Mouse (Mus musculus) mature B cell (primary cell): Measurements from ENCODE around the gene Mrpl52.

Experiments
- in situ Hi-C: fragments of 300-500 bp; cut with MboI; formaldehyde crosslinking; loops from 2 replicates; pipeline ENCODE4 v1.14.3; 2019

The Mrpl52 gene

GRCm38 (mm10) chr14:54432837-54433830 lies 6.4 kb downstream of the Mrpl52 start:
- in situ Hi-C loops: loop anchor here (25.0 kb wide), 1 partner anchor 196 kb away; no protein-coding TSS in a partner anchor

- in situ Hi-C loops: loop anchor here (25.0 kb wide), 1 partner anchor 197 kb away; no protein-coding TSS in a partner anchor
Measured at GRCm38 (mm10) chr14:54433941-54434531, 7.3 kb downstream of the Mrpl52 start.

- in situ Hi-C loops: loop anchor here (25.0 kb wide), 1 partner anchor 198 kb away; no protein-coding TSS in a partner anchor
Measured at GRCm38 (mm10) chr14:54435194-54435918, 8.6 kb downstream of the Mrpl52 start.

GRCm38 (mm10) chr14:54439155-54439554 lies 12.4 kb downstream of the Mrpl52 start:
- in situ Hi-C loops: loop anchor here (25.0 kb wide), 1 partner anchor 202 kb away; no protein-coding TSS in a partner anchor

GRCm38 (mm10) chr14:54439610-54440009 lies 12.9 kb downstream of the Mrpl52 start:
- in situ Hi-C loops: loop anchor here (25.0 kb wide), 1 partner anchor 202 kb away; no protein-coding TSS in a partner anchor

GRCm38 (mm10) chr14:54440538-54440937 lies 13.8 kb downstream of the Mrpl52 start:
- in situ Hi-C loops: loop anchor here (25.0 kb wide), 1 partner anchor 203 kb away; no protein-coding TSS in a partner anchor

GRCm38 (mm10) chr14:54441365-54441764 lies 14.7 kb downstream of the Mrpl52 start:
- in situ Hi-C loops: loop anchor here (25.0 kb wide), 1 partner anchor 204 kb away; no protein-coding TSS in a partner anchor

- in situ Hi-C loops: loop anchor here (25.0 kb wide), 1 partner anchor 205 kb away; no protein-coding TSS in a partner anchor
Measured at GRCm38 (mm10) chr14:54442548-54442947, 15.8 kb downstream of the Mrpl52 start.

GRCm38 (mm10) chr14:54443196-54443595 lies 16.5 kb downstream of the Mrpl52 start:
- in situ Hi-C loops: loop anchor here (25.0 kb wide), 1 partner anchor 206 kb away; no protein-coding TSS in a partner anchor

- in situ Hi-C loops: loop anchor here (25.0 kb wide), 1 partner anchor 207 kb away; no protein-coding TSS in a partner anchor
Measured at GRCm38 (mm10) chr14:54443712-54444618, 17.3 kb downstream of the Mrpl52 start.

GRCm38 (mm10) chr14:54445476-54445875 lies 18.8 kb downstream of the Mrpl52 start:
- in situ Hi-C loops: loop anchor here (25.0 kb wide), 1 partner anchor 208 kb away; no protein-coding TSS in a partner anchor

- in situ Hi-C loops: loop anchor here (25.0 kb wide), 1 partner anchor 391 kb away; no protein-coding TSS in a partner anchor
Measured at GRCm38 (mm10) chr14:54453566-54453965, 26.9 kb downstream of the Mrpl52 start.

- in situ Hi-C loops: loop anchor here (25.0 kb wide), 1 partner anchor 393 kb away; no protein-coding TSS in a partner anchor
Measured at GRCm38 (mm10) chr14:54454669-54455528, 28.2 kb downstream of the Mrpl52 start.

GRCm38 (mm10) chr14:54457907-54458569 lies 31.3 kb downstream of the Mrpl52 start:
- in situ Hi-C loops: loop anchor here (25.0 kb wide), 1 partner anchor 396 kb away; no protein-coding TSS in a partner anchor

- in situ Hi-C loops: loop anchor here (25.0 kb wide), 1 partner anchor 400 kb away; no protein-coding TSS in a partner anchor
Measured at GRCm38 (mm10) chr14:54462146-54462545, 35.4 kb downstream of the Mrpl52 start.

- in situ Hi-C loops: loop anchor here (25.0 kb wide), 1 partner anchor 401 kb away; no protein-coding TSS in a partner anchor
Measured at GRCm38 (mm10) chr14:54463108-54463958, 36.6 kb downstream of the Mrpl52 start.

GRCm38 (mm10) chr14:54463959-54464292 lies 37.2 kb downstream of the Mrpl52 start, which contains the start of gene Lrp10:
Gene Lrp10 (plus strand): TSS chr14:54464137.
- in situ Hi-C loops: loop anchor here (25.0 kb wide), 1 partner anchor 402 kb away; no protein-coding TSS in a partner anchor
